Mouse (Mus musculus) MEL (cell line): ENCODE measurements around the gene Hist1h1e. TPM values are rescaled to one million over a fixed set of nuclear protein-coding genes. Genes with fewer than 3 reads are reported as not detected.

Experiments used
- DNase-seq: peaks from one replicate; pipeline ENCODE4 v3.0.0; 2011; ENCODE audit warnings: low read depth, low spot score
- H3K27ac ChIP-seq: 2 replicates; pipeline ENCODE4 v1.5.1; 2012; ENCODE audit warnings: low read depth, mild to moderate bottlenecking, control low read depth, low read length, moderate library complexity; ENCODE audit not compliant: control insufficient read depth
- H3K27me3 ChIP-seq, 2 experiments: fragments of 150-350 bp in 1 of 2; sonication (generic) in 1 of 2; 2 replicates each; pipeline ENCODE4 v1.6.1; 2012; ENCODE audit warnings: low read length in 2 of 2, mild to moderate bottlenecking in 2 of 2, improper control_type of control experiment in 1 of 2, moderate library complexity in 1 of 2; ENCODE audit not compliant: insufficient read depth in 2 of 2, control insufficient read depth in 1 of 2
- H3K36me3 ChIP-seq, 2 experiments: 2 replicates each; pipeline ENCODE4 v1.6.1; 2012 to 2014; ENCODE audit warnings: low read length in 2 of 2, improper control_type of control experiment in 1 of 2, inconsistent platforms in 1 of 2, mild to moderate bottlenecking in 1 of 2; ENCODE audit not compliant: insufficient read depth in 2 of 2, control insufficient read depth in 1 of 2
- H3K4me1 ChIP-seq, 2 experiments: fragments of 150-350 bp in 1 of 2; sonication (generic) in 1 of 2; 2 replicates each; pipeline ENCODE4 v1.6.1; 2012; ENCODE audit warnings: low read length in 2 of 2, improper control_type of control experiment in 1 of 2, mild to moderate bottlenecking in 1 of 2; ENCODE audit not compliant: insufficient read depth in 2 of 2, control insufficient read depth in 1 of 2
- H3K4me3 ChIP-seq, 2 experiments: fragments of 150-350 bp in 1 of 2; sonication (generic) in 1 of 2; 2 replicates each; pipeline ENCODE4 v1.5.1; 2012; ENCODE audit warnings: low read depth in 2 of 2, low read length in 2 of 2, mild to moderate bottlenecking in 2 of 2, moderate library complexity in 2 of 2, control low read depth in 1 of 2, improper control_type of control experiment in 1 of 2; ENCODE audit not compliant: control insufficient read depth in 1 of 2, insufficient read depth in 1 of 2
- H3K79me2 ChIP-seq: 2 replicates; pipeline ENCODE4 v1.6.1; 2012; ENCODE audit warnings: mild to moderate bottlenecking, low read length, moderate library complexity; ENCODE audit not compliant: control insufficient read depth, poor library complexity, insufficient read depth
- H3K9ac ChIP-seq: 2 replicates; pipeline ENCODE4 v1.6.1; 2012; ENCODE audit warnings: low read depth, mild to moderate bottlenecking, control low read depth, low read length, moderate library complexity; ENCODE audit not compliant: control insufficient read depth, poor library complexity, severe bottlenecking
- H3K9me3 ChIP-seq: fragments of 150-350 bp; sonication (generic); replicated peaks from 2 replicates; pipeline ENCODE4 v1.6.1; 2012; ENCODE audit warnings: mild to moderate bottlenecking, low read length, improper control_type of control experiment, moderate library complexity; ENCODE audit not compliant: insufficient read depth
- ETS1 ChIP-seq: IDR thresholded peaks from 2 replicates; pipeline ENCODE4 v1.6.1; 2012; ENCODE audit warnings: low read depth, mild to moderate bottlenecking, inconsistent platforms, low read length, improper control_type of control experiment, moderate library complexity
- GATA1 ChIP-seq: IDR thresholded peaks from 2 replicates; pipeline ENCODE4 v1.6.1; 2011; ENCODE audit warnings: low read depth, low read length, improper control_type of control experiment
- MAFK ChIP-seq: IDR thresholded peaks from 2 replicates; pipeline ENCODE4 v1.6.1; 2011; ENCODE audit warnings: low read depth, mild to moderate bottlenecking, low read length, improper control_type of control experiment, borderline replicate concordance
- MAZ ChIP-seq: IDR thresholded peaks from 2 replicates; pipeline ENCODE4 v1.6.1; 2012; ENCODE audit warnings: low read depth, mild to moderate bottlenecking, inconsistent platforms, low read length, improper control_type of control experiment
- POLR2A ChIP-seq, 2 experiments: IDR thresholded peaks; 2 replicates each; pipeline ENCODE4 v1.6.1; 2011 to 2012; ENCODE audit warnings: low read length in 2 of 2, mild to moderate bottlenecking in 2 of 2, control low read depth in 1 of 2, improper control_type of control experiment in 1 of 2, low read depth in 1 of 2, moderate library complexity in 1 of 2; ENCODE audit not compliant: control insufficient read depth in 1 of 2, insufficient read depth in 1 of 2, poor library complexity in 1 of 2
- POLR2AphosphoS5 ChIP-seq: IDR thresholded peaks from 2 replicates; pipeline ENCODE4 v1.6.1; 2012; ENCODE audit warnings: low read depth, borderline replicate concordance, mild to moderate bottlenecking, inconsistent platforms, low read length, moderate library complexity, mixed read lengths
- RAD21 ChIP-seq: IDR thresholded peaks from 2 replicates; pipeline ENCODE4 v1.6.1; 2011; ENCODE audit warnings: mild to moderate bottlenecking, low read depth, low read length, improper control_type of control experiment
- TAL1 ChIP-seq: IDR thresholded peaks from 2 replicates; pipeline ENCODE4 v1.6.1; 2012; ENCODE audit warnings: mild to moderate bottlenecking, inconsistent platforms, low read length, moderate library complexity, mixed read lengths
- TBP ChIP-seq: IDR thresholded peaks from 2 replicates; pipeline ENCODE4 v1.8.0; 2011; ENCODE audit warnings: low read depth, low read length, improper control_type of control experiment
- UBTF ChIP-seq: IDR thresholded peaks from 2 replicates; pipeline ENCODE4 v1.6.1; 2012; ENCODE audit warnings: low read depth, mild to moderate bottlenecking, inconsistent platforms, low read length, improper control_type of control experiment, moderate library complexity, borderline replicate concordance; ENCODE audit not compliant: insufficient read depth
- USF2 ChIP-seq, 2 experiments: IDR thresholded peaks; 2 replicates each; pipeline ENCODE4 v1.6.1; 2011 to 2012; ENCODE audit warnings: improper control_type of control experiment in 2 of 2, low read length in 2 of 2, borderline replicate concordance in 1 of 2, inconsistent platforms in 1 of 2, low read depth in 1 of 2, mild to moderate bottlenecking in 1 of 2; ENCODE audit not compliant: insufficient read depth in 1 of 2
- ZKSCAN1 ChIP-seq: IDR thresholded peaks from 2 replicates; pipeline ENCODE4 v1.6.1; 2012; ENCODE audit warnings: low read depth, mild to moderate bottlenecking, inconsistent platforms, low read length, improper control_type of control experiment, moderate library complexity
- polyA plus RNA-seq, 2 experiments: library from polyadenylated mRNA; stranded (reverse) in 1 of 2; unstranded in 1 of 2; fragments of >175 nt in 1 of 2; fragments of >200 nt in 1 of 2; gene quantifications; 2 replicates each; pipeline versions ENCODE4 v1.2.1 to v1.2.4; 2012; ENCODE audit warnings: low replicate concordance in 2 of 2, low read depth in 1 of 2; ENCODE audit not compliant: insufficient read length in 2 of 2, insufficient read depth in 1 of 2, missing spikeins in 1 of 2
- total RNA-seq: library from RNA; depleted of rRNA; stranded (reverse); fragments of 300-350 nt; gene quantifications from 2 replicates; pipeline ENCODE4 v1.2.3, GENCODE M21; 2012; rRNA removed

Hist1h1e gene
- total and polyA plus RNA-seq, 3 experiments: 1.6 to 268 TPM; not detected in 1

GRCm38 (mm10) chr13:23571022-23571503, 51.3 kb downstream of the Hist1h1e start, which contains the start of the genes Hist1h2ae and Hist1h2bg:
Gene Hist1h2ae (minus strand): TSS chr13:23571220.
Gene Hist1h2bg (plus strand): TSS chr13:23571396.
- TF ChIP-seq RAD21: no peak
- TF ChIP-seq ZKSCAN1: no peak
- no peak; the same call in 1 of the 2 replicates for TF ChIP-seq UBTF
- no peak for TF ChIP-seq ETS1
- no peak for TF ChIP-seq MAZ
- TF ChIP-seq MAFK: no peak
- no peak for TF ChIP-seq GATA1
- no peak for TF ChIP-seq TAL1
- peak; percentile 11 to 80; a peak in 1 of 4 replicates for TF ChIP-seq POLR2A (IDR thresholded peaks at IDR 0.05; ENCODE audit: control insufficient read depth in 1 of 2, insufficient read depth in 1 of 2, low read depth in 1 of 2, low read length in 2 of 2, poor library complexity in 1 of 2)
- TF ChIP-seq USF2 (IDR thresholded peaks at IDR 0.05; ENCODE audit: borderline replicate concordance in 1 of 2, insufficient read depth in 1 of 2, low read depth in 1 of 2, low read length in 2 of 2): no peak
- peak; percentile 99 for TF ChIP-seq TBP
- peak; percentile 95; the same call in 1 of the 2 replicates for TF ChIP-seq POLR2AphosphoS5
- H3K4me1 ChIP-seq: no peaks in the 10 kb centered on the region; a peak in 1 of 4 replicates
- H3K27ac ChIP-seq: peak within 1 kb of the TSS; percentile 98
- H3K4me3 ChIP-seq: peak within 1 kb of the TSS; percentile 4 to 42
- H3K36me3 ChIP-seq: peaks cover 0 to 21% of the 10 kb centered on the region in 2 experiments; a peak in 2 of 4 replicates
- H3K9me3 ChIP-seq: no peaks in the 10 kb centered on the region
- H3K27me3 ChIP-seq: no peaks in the 10 kb centered on the region
- DNase-seq: peak; percentile 97
- peak within 1 kb of the TSS; percentile 99 for H3K9ac ChIP-seq
- peaks cover 3% of the 10 kb centered on the region; the same call in 1 of the 2 replicates for H3K79me2 ChIP-seq

Other genes with a start within 250 kb of the Hist1h1e start
Only the 30 nearest of the 36 such genes appear.
- not detected in 2 replicates for gene Btn2a2, start 133.7 kb downstream of the Hist1h1e start, total RNA-seq
- not detected for gene Btn2a2, start 133.7 kb downstream of the Hist1h1e start, polyA plus RNA-seq
- gene Hist1h4h, start 91.5 kb downstream of the Hist1h1e start, total RNA-seq: 5,750 and 5,753 TPM in 2 replicates
- 1 to 10 TPM in 1 of 2 experiments, not detected in 1; 9.9 TPM for gene Hist1h4h, start 91.5 kb downstream of the Hist1h1e start, polyA plus RNA-seq
- 939 and 1,000 TPM in 2 replicates for gene Hist1h2af, start 88.7 kb downstream of the Hist1h1e start, total RNA-seq
- gene Hist1h2af, start 88.7 kb downstream of the Hist1h1e start, polyA plus RNA-seq: 10 to 100 TPM in 1 of 2 experiments, not detected in 1; 64.3 TPM
- 441 and 728 TPM in 2 replicates for gene Hist1h3g, start 87.1 kb downstream of the Hist1h1e start, total RNA-seq
- 1 to 10 TPM in 1 of 2 experiments, not detected in 1; 5.2 TPM for gene Hist1h3g, start 87.1 kb downstream of the Hist1h1e start, polyA plus RNA-seq
- gene Hist1h2bh, start 79.2 kb downstream of the Hist1h1e start, total RNA-seq: 275 and 350 TPM in 2 replicates
- gene Hist1h2bh, start 79.2 kb downstream of the Hist1h1e start, polyA plus RNA-seq: under 1 TPM in 1 of 2 experiments, not detected in 1; 0.70 TPM
- gene Hist1h3f, start 78.5 kb downstream of the Hist1h1e start, total RNA-seq: 541 and 709 TPM in 2 replicates
- 1 to 10 TPM in 1 of 2 experiments, not detected in 1; 1.2 TPM for gene Hist1h3f, start 78.5 kb downstream of the Hist1h1e start, polyA plus RNA-seq
- gene Hist1h4f, start 70.9 kb downstream of the Hist1h1e start, total RNA-seq: 3,786 and 4,217 TPM in 2 replicates
- 10 to 100 TPM in 1 of 2 experiments, not detected in 1; 14.4 TPM for gene Hist1h4f, start 70.9 kb downstream of the Hist1h1e start, polyA plus RNA-seq
- 115 and 134 TPM in 2 replicates for gene Hist1h1d, start 69.3 kb downstream of the Hist1h1e start, total RNA-seq
- gene Hist1h1d, start 69.3 kb downstream of the Hist1h1e start, polyA plus RNA-seq: under 1 TPM in 1 of 2 experiments, not detected in 1; 0.24 TPM
- gene Hist1h3e, start 60.2 kb downstream of the Hist1h1e start, total RNA-seq: 1,049 and 1,400 TPM in 2 replicates
- 1 to 10 TPM in 1 of 2 experiments, not detected in 1; 4.5 TPM for gene Hist1h3e, start 60.2 kb downstream of the Hist1h1e start, polyA plus RNA-seq
- gene Hist1h2ae, start 51.3 kb downstream of the Hist1h1e start, total RNA-seq: 560 and 662 TPM in 2 replicates
- 1 to 10 TPM in 1 of 2 experiments, not detected in 1; 3.3 TPM for gene Hist1h2ae, start 51.3 kb downstream of the Hist1h1e start, polyA plus RNA-seq
- gene Hist1h2bg, start 51.2 kb downstream of the Hist1h1e start, total RNA-seq: 2,580 and 3,348 TPM in 2 replicates
- gene Hist1h2bg, start 51.2 kb downstream of the Hist1h1e start, polyA plus RNA-seq: 10 to 100 TPM in 1 of 2 experiments, not detected in 1; 14.7 TPM
- 1,093 and 1,255 TPM in 2 replicates for gene Hist1h2bf, start 48.4 kb downstream of the Hist1h1e start, total RNA-seq
- 1 to 10 TPM in 1 of 2 experiments, not detected in 1; 2.2 TPM for gene Hist1h2bf, start 48.4 kb downstream of the Hist1h1e start, polyA plus RNA-seq
- 924 and 1,082 TPM in 2 replicates for gene Hist1h2ad, start 48.2 kb downstream of the Hist1h1e start, total RNA-seq
- gene Hist1h2ad, start 48.2 kb downstream of the Hist1h1e start, polyA plus RNA-seq: under 1 TPM in 1 of 2 experiments, not detected in 1; 0.14 TPM
- gene Hist1h3d, start 46.8 kb downstream of the Hist1h1e start, total RNA-seq: 150 and 212 TPM in 2 replicates
- 1 to 10 TPM in 1 of 2 experiments, not detected in 1; 1.4 TPM for gene Hist1h3d, start 46.8 kb downstream of the Hist1h1e start, polyA plus RNA-seq
- 1,889 and 1,922 TPM in 2 replicates for gene Hist1h4d, start 41.0 kb downstream of the Hist1h1e start, total RNA-seq
- 10 to 100 TPM in 1 of 2 experiments, not detected in 1; 11.7 TPM for gene Hist1h4d, start 41.0 kb downstream of the Hist1h1e start, polyA plus RNA-seq
- gene Hist1h2be, start 1.4 kb downstream of the Hist1h1e start, total RNA-seq: 237 and 340 TPM in 2 replicates
- gene Hist1h2be, start 1.4 kb downstream of the Hist1h1e start, polyA plus RNA-seq: under 1 TPM in 1 of 2 experiments, not detected in 1; 0.49 TPM
- gene Hist1h2ac, start 61.4 kb upstream of the Hist1h1e start, total RNA-seq: 123 and 153 TPM in 2 replicates
- gene Hist1h2ac, start 61.4 kb upstream of the Hist1h1e start, polyA plus RNA-seq: under 1 TPM in 1 of 2 experiments, not detected in 1; 0.15 TPM
- 694 and 982 TPM in 2 replicates for gene Hist1h2bc, start 61.6 kb upstream of the Hist1h1e start, total RNA-seq
- 1 to 10 TPM in 1 of 2 experiments, not detected in 1; 3.1 TPM for gene Hist1h2bc, start 61.6 kb upstream of the Hist1h1e start, polyA plus RNA-seq
- 2.7 and 6.3 TPM in 2 replicates for gene Hist1h1t, start 73.3 kb upstream of the Hist1h1e start, total RNA-seq
- gene Hist1h1t, start 73.3 kb upstream of the Hist1h1e start, polyA plus RNA-seq: not detected
- 1,967 and 2,008 TPM in 2 replicates for gene Hist1h4c, start 75.9 kb upstream of the Hist1h1e start, total RNA-seq
- 1 to 10 TPM in 1 of 2 experiments, not detected in 1; 4.1 TPM for gene Hist1h4c, start 75.9 kb upstream of the Hist1h1e start, polyA plus RNA-seq
- gene Hfe, start 88.3 kb upstream of the Hist1h1e start, total RNA-seq: not detected in 2 replicates
- gene Hfe, start 88.3 kb upstream of the Hist1h1e start, polyA plus RNA-seq: not detected
- gene Hist1h1c, start 116.2 kb upstream of the Hist1h1e start, total RNA-seq: 348 and 479 TPM in 2 replicates
- 1 to 10 TPM in 1 of 2 experiments, not detected in 1; 3.8 TPM for gene Hist1h1c, start 116.2 kb upstream of the Hist1h1e start, polyA plus RNA-seq
- gene Hist1h3c, start 123.0 kb upstream of the Hist1h1e start, total RNA-seq: 1,651 and 2,239 TPM in 2 replicates
- gene Hist1h3c, start 123.0 kb upstream of the Hist1h1e start, polyA plus RNA-seq: 1 to 10 TPM in 1 of 2 experiments, not detected in 1; 1.7 TPM
- 2,278 and 3,150 TPM in 2 replicates for gene Hist1h2bb, start 124.2 kb upstream of the Hist1h1e start, total RNA-seq
- gene Hist1h2bb, start 124.2 kb upstream of the Hist1h1e start, polyA plus RNA-seq: 1 to 10 TPM in 1 of 2 experiments, not detected in 1; 3.2 TPM
- gene Hist1h2ab, start 128.6 kb upstream of the Hist1h1e start, total RNA-seq: 2,219 and 2,780 TPM in 2 replicates
- 1 to 10 TPM in 1 of 2 experiments, not detected in 1; 8.0 TPM for gene Hist1h2ab, start 128.6 kb upstream of the Hist1h1e start, polyA plus RNA-seq
- 1,725 and 2,102 TPM in 2 replicates for gene Hist1h3b, start 129.7 kb upstream of the Hist1h1e start, total RNA-seq
- gene Hist1h3b, start 129.7 kb upstream of the Hist1h1e start, polyA plus RNA-seq: 1 to 10 TPM in 1 of 2 experiments, not detected in 1; 6.6 TPM
- 3,071 and 3,339 TPM in 2 replicates for gene Hist1h4b, start 134.5 kb upstream of the Hist1h1e start, total RNA-seq
- gene Hist1h4b, start 134.5 kb upstream of the Hist1h1e start, polyA plus RNA-seq: 10 to 100 TPM in 1 of 2 experiments, not detected in 1; 19.0 TPM
- 2,939 and 3,025 TPM in 2 replicates for gene Hist1h4a, start 138.7 kb upstream of the Hist1h1e start, total RNA-seq
- gene Hist1h4a, start 138.7 kb upstream of the Hist1h1e start, polyA plus RNA-seq: 1 to 10 TPM in 1 of 2 experiments, not detected in 1; 9.8 TPM
- 1,097 and 1,298 TPM in 2 replicates for gene Hist1h3a, start 139.8 kb upstream of the Hist1h1e start, total RNA-seq
- 1 to 10 TPM in 1 of 2 experiments, not detected in 1; 6.5 TPM for gene Hist1h3a, start 139.8 kb upstream of the Hist1h1e start, polyA plus RNA-seq
- 2,211 and 2,669 TPM in 2 replicates for gene Hist1h1a, start 141.1 kb upstream of the Hist1h1e start, total RNA-seq
- 1 to 10 TPM in 1 of 2 experiments, not detected in 1; 4.1 TPM for gene Hist1h1a, start 141.1 kb upstream of the Hist1h1e start, polyA plus RNA-seq